13 mouse cellular contexts compared by ENCODE assay signal in the genomic region with DNA sequence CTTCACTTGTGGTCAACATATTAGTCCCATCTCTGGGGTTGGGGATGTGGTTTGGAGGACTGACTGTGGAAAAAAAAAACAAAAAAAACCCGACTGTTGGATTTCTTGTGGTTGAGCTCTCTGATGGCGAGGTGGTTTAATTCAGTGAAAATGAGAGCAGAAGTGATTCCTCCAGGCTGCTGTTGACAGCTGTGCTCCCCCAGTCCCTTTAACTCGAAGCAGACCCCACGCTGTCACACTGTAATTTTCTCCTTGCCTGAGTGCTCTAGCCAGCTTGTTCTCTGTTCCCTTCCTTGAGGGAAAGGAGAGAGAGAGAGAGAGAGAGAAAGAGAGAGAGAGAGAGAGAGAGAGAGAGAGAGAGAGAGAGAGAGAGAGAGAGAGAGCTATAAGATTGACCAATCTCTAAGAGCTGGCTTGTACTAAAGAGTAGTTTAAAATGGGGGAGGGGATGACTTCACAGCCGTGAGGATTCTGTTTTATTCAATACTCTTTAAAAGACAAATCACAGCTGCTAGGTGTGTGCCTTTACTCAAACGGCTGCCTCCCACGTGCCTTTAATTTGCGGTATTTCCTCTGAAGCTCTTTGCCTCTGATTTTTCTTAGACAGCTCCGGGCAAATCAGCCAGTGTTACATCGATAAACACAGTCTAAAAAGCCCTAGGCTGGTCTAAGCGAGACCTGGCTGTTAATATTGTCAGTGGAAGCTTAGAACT. TPM values are rescaled to one million over a fixed set of nuclear protein-coding genes. Genes with fewer than 3 reads are reported as not detected.
DNase-seq lines count a peak whose midpoint lies in the region; ATAC-seq lines count a peak whose summit lies in the region.
"Had no signal": no experiment of that assay in that cellular context is flagged by ENCODE, and none has a peak within 500 bp of the region (broad histone marks: within the 10 kb centered on the region; RNA-seq: fewer than 3 reads in every experiment).

No protein-coding gene starts in this region.

- H3K9ac ChIP-seq in kidney, embryonic 14.5 days (ENCODE audit: low read depth, low read length): no peak overlapping the region
- H3K9ac ChIP-seq in midbrain, embryonic 15.5 days: no peak overlapping the region

- H3K27me3 ChIP-seq in kidney, embryonic 14.5 days (ENCODE audit: control insufficient read depth, insufficient read depth, low read length): no peaks in the 10 kb centered on the region
- H3K27me3 ChIP-seq in midbrain, embryonic 15.5 days (replicated peaks): peaks cover 17% of the 10 kb centered on the region

- no peak overlapping the region for H3K27ac ChIP-seq in kidney, embryonic 14.5 days (ENCODE audit: low read depth, low read length)
- H3K27ac ChIP-seq in midbrain, embryonic 15.5 days: no peak overlapping the region

- ATAC-seq in kidney, embryonic 14.5 days (ENCODE audit: low FRiP score, low TSS enrichment): no peak
- peak; percentile 62 for ATAC-seq in common myeloid progenitor, adult 5-6 weeks (replicated peaks; ENCODE audit: low read depth, poor library complexity, severe bottlenecking)
- no peak for ATAC-seq in midbrain, embryonic 15.5 days (replicated peaks)

- H3K36me3 ChIP-seq in kidney, embryonic 14.5 days (ENCODE audit: control insufficient read depth, insufficient read depth, low read length): no peaks in the 10 kb centered on the region
- no peaks in the 10 kb centered on the region for H3K36me3 ChIP-seq in midbrain, embryonic 15.5 days (replicated peaks)

- H3K9me3 ChIP-seq in kidney, embryonic 14.5 days (ENCODE audit: control insufficient read depth, low read length): no peaks in the 10 kb centered on the region
- no peaks in the 10 kb centered on the region for H3K9me3 ChIP-seq in midbrain, embryonic 15.5 days

- H3K4me1 ChIP-seq in kidney, embryonic 14.5 days (ENCODE audit: control insufficient read depth, insufficient read depth, low read length): peaks cover 14% of the 10 kb centered on the region; the same call in 1 of the 2 replicates
- peaks cover 28% of the 10 kb centered on the region for H3K4me1 ChIP-seq in midbrain, embryonic 15.5 days

- 8% methylated on average over 11 of the region's 11 CpGs for WGBS in kidney, embryonic 14.5 days
- 30% methylated on average over 11 of the region's 11 CpGs for WGBS in midbrain, embryonic 15.5 days

- no peak for DNase-seq in kidney, adult 18-20 months
- DNase-seq in forelimb bud, embryonic 11.5 days (ENCODE audit: low read depth, low spot score): peak; percentile 40
- no peak for DNase-seq in lung, adult 18-20 months
- no peak for DNase-seq in right cerebral cortex, postnatal 10 days (ENCODE audit: low spot score in 2 of 2)
- no peak for DNase-seq in T-cell, adult 2 months (ENCODE audit: low spot score)
- DNase-seq: gastrocnemius, postnatal 10 days; kidney, adult 11 months; right cerebral cortex, postnatal 4 days had no signal

- peak overlapping the region; percentile 79 for H3K4me2 ChIP-seq in kidney, embryonic 14.5 days (replicated peaks; ENCODE audit: low read depth, low read length)
- H3K4me2 ChIP-seq in midbrain, embryonic 15.5 days: peak overlapping the region; percentile 92

- 0 out of 2 replicates have a peak overlapping the region, but pooled peaks have one; percentile 7 for H3K4me3 ChIP-seq in kidney, embryonic 14.5 days (ENCODE audit: low read length)
- peak overlapping the region; percentile 0; the same call in 1 of the 2 replicates for H3K4me3 ChIP-seq in midbrain, embryonic 15.5 days
- H3K4me3 ChIP-seq: myocyte had no signal

RNA-seq across cellular contexts. Expression of a gene that starts 2.3 kb away (rescaled TPM):
- 5.1 and 12.3 TPM in 2 replicates for polyA plus RNA-seq in kidney, embryonic 14.5 days (2014; fragmentation: Nextera tagmentation; extraction: Ambion mirVana)
- not detected in 2 replicates for total RNA-seq in common myeloid progenitor, adult 5-6 weeks (2017)
- 11.2 and 13.2 TPM in 2 replicates for polyA plus RNA-seq in midbrain, embryonic 15.5 days (2015; fragmentation: Nextera tagmentation; extraction: Ambion mirVana)
- total RNA-seq: CH12.LX had no signal
